ENCODE assay signal across 8 mouse cellular contexts in the genomic region with DNA sequence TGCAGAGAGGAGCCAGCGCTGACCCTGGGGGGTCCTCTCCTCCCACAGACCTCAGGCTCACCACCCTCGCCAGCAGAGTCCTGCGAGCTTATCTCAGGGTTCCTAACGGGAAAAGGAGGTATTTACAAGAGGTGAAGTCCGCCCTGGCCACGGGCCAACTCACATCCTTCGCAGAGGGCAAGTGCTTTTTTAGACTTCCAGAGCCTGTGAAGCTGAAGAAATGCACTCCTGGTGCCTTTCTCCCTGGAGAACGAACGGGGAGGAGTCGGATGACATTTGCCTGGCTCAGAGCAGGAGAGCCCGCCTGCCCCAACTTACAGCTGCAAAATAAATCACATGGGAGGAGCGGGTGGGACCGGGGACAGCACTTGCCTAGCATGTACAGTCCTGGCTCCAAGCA. TPM values are rescaled to one million over a fixed set of nuclear protein-coding genes. Genes with fewer than 3 reads are reported as not detected.
DNase-seq lines count a peak whose midpoint lies in the region; ATAC-seq lines count a peak whose summit lies in the region.
"Had no signal": no experiment of that assay in that cellular context is flagged by ENCODE, and none has a peak within 500 bp of the region (broad histone marks: within the 10 kb centered on the region; RNA-seq: fewer than 3 reads in every experiment).

No protein-coding gene starts in this region.

- peak; percentile 32 for DNase-seq in right cerebral cortex, postnatal 4 days
- no peak for DNase-seq in right cerebral cortex, adult 2 months (ENCODE audit: low spot score in 2 of 2)
- DNase-seq in heart, adult 11 months = peak; percentile 98
- peak; percentile 18 to 29 for DNase-seq in urinary bladder, postnatal 36 days (ENCODE audit: low spot score in 2 of 2)
- DNase-seq in left cerebral cortex, postnatal 36 days (ENCODE audit: low spot score in 2 of 2) = no peak
- no peak for DNase-seq in midbrain, embryonic 10.5 days (ENCODE audit: low spot score)

- 12% methylated on average over 13 of the region's 13 CpGs for WGBS in kidney, embryonic 15.5 days
- 53% methylated on average over 13 of the region's 13 CpGs for WGBS in midbrain, embryonic 10.5 days

- H3K4me3 ChIP-seq in kidney, embryonic 15.5 days (replicated peaks) = no peak overlapping the region
- H3K4me3 ChIP-seq in midbrain, embryonic 10.5 days = no peak overlapping the region
- H3K4me3 ChIP-seq: megakaryocyte, embryonic 14.5 days had no signal

- H3K4me1 ChIP-seq in kidney, embryonic 15.5 days = peaks cover 23% of the 10 kb centered on the region
- H3K4me1 ChIP-seq in midbrain, embryonic 10.5 days = 0 out of 2 replicates have a peak, but pooled peaks cover 10% of the 10 kb centered on the region

- intact Hi-C loops in left cerebral cortex, postnatal 36 days (cut with DNase I) = no loop called here

- H3K9ac ChIP-seq in kidney, embryonic 15.5 days = no peak overlapping the region

- H3K9me3 ChIP-seq in kidney, embryonic 15.5 days (replicated peaks) = no peaks in the 10 kb centered on the region
- H3K9me3 ChIP-seq in midbrain, embryonic 10.5 days (replicated peaks) = no peaks in the 10 kb centered on the region
- H3K9me3 ChIP-seq: megakaryocyte, embryonic 14.5 days had no signal

- no peaks in the 10 kb centered on the region for H3K36me3 ChIP-seq in kidney, embryonic 15.5 days
- no peaks in the 10 kb centered on the region for H3K36me3 ChIP-seq in midbrain, embryonic 10.5 days

- 0 out of 2 replicates have a peak, but pooled peaks have one; percentile 61 for ATAC-seq in kidney, embryonic 15.5 days (replicated peaks; ENCODE audit: low FRiP score)

- no peak overlapping the region for H3K27ac ChIP-seq in kidney, embryonic 15.5 days
- H3K27ac ChIP-seq in midbrain, embryonic 10.5 days (replicated peaks) = no peak overlapping the region

- H3K4me2 ChIP-seq in kidney, embryonic 15.5 days = no peak overlapping the region

- peaks cover 90% of the 10 kb centered on the region for H3K27me3 ChIP-seq in kidney, embryonic 15.5 days
- H3K27me3 ChIP-seq in midbrain, embryonic 10.5 days (ENCODE audit: low read depth, poor library complexity, severe bottlenecking) = peaks cover 56% of the 10 kb centered on the region

RNA-seq across cellular contexts. Expression of gene Foxf1, which starts 56.4 kb away (rescaled TPM):
- polyA plus RNA-seq in kidney, embryonic 15.5 days (2015; fragmentation: Nextera tagmentation; extraction: Ambion mirVana) = 1.6 and 5.2 TPM in 2 replicates
- total RNA-seq in left cerebral cortex, postnatal 36 days (2021) = under 1 TPM; 0.70 to 0.94 TPM
- 0.17 and 1.1 TPM in 2 replicates for polyA plus RNA-seq in midbrain, embryonic 10.5 days (2016; fragmentation: Nextera tagmentation; extraction: Ambion mirVana)

Comparison
In these comparisons a context has a peak if more than half of its experiments do, and no peak if none do; other contexts are left out.
1. DNase-seq: peak in right cerebral cortex, postnatal 4 days (single experiment), heart, adult 11 months (single experiment) and urinary bladder, postnatal 36 days (2 of 2); none in right cerebral cortex, adult 2 months (0 of 2), left cerebral cortex, postnatal 36 days (0 of 2) and midbrain, embryonic 10.5 days (single experiment).